Mouse (Mus musculus): ENCODE measurements around the gene Zbtb20.

- TF ChIP-seq CTCF (IDR thresholded peaks at IDR 0.05; ENCODE audit: insufficient read depth, low read depth, low read length) = no peak
- no peak for TF ChIP-seq POLR2A (IDR thresholded peaks at IDR 0.05; ENCODE audit: insufficient read depth, low read depth, low read length)
These were observed 698.5 kb downstream of the Zbtb20 start for GRCm38 (mm10) chr16:43574006-43574764.

All from olfactory bulb, adult 2 months (tissue).